Mouse (Mus musculus): ENCODE measurements around the gene Cmya5.
"Not testable (repeated sequence)": the region's sequence is repeated elsewhere in the genome, so short reads cannot be mapped to it uniquely, and the experiment has no call there.

Cmya5 gene

GRCm38 (mm10) chr13:93117241-93117640 lies 27.3 kb downstream of the Cmya5 start:
- DNase-seq (ENCODE audit: low read depth), result no peak

- no peak for DNase-seq (ENCODE audit: low read depth)
Measured at GRCm38 (mm10) chr13:93102340-93103090, 42.0 kb downstream of the Cmya5 start.

GRCm38 (mm10) chr13:93098596-93098995 lies 45.9 kb downstream of the Cmya5 start:
- DNase-seq (ENCODE audit: low read depth), result no peak

- DNase-seq (ENCODE audit: low read depth), result no peak
Measured at GRCm38 (mm10) chr13:93096643-93097042, 47.9 kb downstream of the Cmya5 start.

- no peak for DNase-seq (ENCODE audit: low read depth)
Measured at GRCm38 (mm10) chr13:93095097-93095791, 49.3 kb downstream of the Cmya5 start.

- no peak for DNase-seq (ENCODE audit: low read depth)
Measured at GRCm38 (mm10) chr13:93094204-93094935, 50.2 kb downstream of the Cmya5 start.

- DNase-seq (ENCODE audit: low read depth), result no peak
Measured at GRCm38 (mm10) chr13:93093697-93094096, 50.8 kb downstream of the Cmya5 start.

- DNase-seq (ENCODE audit: low read depth), result no peak
Measured at GRCm38 (mm10) chr13:93092916-93093429, 51.6 kb downstream of the Cmya5 start.

DNA sequence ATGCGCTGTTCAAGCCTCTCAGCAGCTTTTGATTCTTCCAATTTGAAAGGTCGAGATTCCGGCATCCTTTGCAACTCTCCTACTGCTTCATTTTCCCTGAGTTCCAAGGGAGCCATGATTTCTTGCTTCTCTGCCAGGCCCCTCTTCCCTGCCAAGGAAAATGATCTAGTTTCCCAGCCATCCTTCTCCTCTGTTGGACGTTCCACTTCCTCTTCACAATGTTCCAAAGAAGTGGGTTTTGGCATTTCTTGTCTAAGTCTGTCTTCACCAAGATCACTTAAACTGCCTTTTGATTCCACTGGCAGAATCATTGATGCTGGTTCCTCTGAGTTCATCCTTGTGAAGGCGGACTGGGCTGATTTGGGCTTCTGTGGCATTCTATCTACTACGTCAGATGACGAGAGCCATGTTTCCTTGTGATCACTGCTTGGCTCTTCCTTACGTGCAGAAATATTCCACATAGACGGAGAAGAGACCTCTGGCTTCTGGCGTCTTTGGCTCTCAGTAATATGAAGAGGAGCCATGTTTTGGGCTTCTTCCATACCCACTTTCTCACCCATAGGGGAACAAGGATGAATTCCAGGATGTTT lies 52.6 kb downstream of the Cmya5 start:
- no peak for DNase-seq (ENCODE audit: low read depth)

DNA sequence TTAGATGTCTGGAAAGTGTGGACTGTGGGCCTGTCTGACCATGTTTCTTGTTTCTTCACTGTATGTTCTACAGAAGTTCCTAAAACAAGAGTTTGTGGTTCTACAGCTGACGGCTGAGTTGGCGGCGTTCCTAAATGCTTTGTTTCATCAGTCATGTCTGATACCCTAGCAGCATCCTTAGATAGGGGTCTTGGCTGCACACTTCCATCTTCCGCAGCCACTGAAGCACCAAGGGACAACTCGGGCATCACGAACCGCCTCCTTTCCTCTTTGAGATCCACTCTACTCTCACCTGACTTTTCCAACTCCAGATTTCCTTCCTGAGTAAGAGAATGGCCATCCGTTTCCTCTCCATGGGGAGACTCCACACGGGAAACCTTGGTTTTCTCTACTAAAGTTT lies 53.3 kb downstream of the Cmya5 start:
- DNase-seq (ENCODE audit: low read depth), result no peak

- no peak for DNase-seq (ENCODE audit: low read depth)
Measured at GRCm38 (mm10) chr13:93089481-93089880, 55.0 kb downstream of the Cmya5 start.

DNA sequence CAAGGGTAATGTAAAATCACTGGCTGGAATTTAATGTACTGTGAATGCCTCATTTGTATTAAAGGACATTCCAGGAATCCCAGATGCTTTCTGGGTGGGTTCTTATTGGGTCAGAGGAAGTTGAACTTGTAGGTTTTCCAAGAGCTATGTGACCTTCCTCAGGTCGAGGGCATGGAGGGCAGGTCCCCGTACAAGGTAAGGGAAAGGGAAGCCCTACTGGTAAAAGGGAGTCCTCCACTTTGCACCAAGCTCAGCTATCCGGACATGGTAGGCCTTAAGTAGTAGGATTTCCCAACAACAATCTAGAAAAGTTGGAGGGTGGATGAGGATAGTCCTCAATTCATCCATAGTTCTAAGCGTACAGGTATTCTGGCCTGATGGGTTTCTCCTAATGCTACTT lies 58.8 kb downstream of the Cmya5 start:
- no peak for DNase-seq (ENCODE audit: low read depth)

DNA sequence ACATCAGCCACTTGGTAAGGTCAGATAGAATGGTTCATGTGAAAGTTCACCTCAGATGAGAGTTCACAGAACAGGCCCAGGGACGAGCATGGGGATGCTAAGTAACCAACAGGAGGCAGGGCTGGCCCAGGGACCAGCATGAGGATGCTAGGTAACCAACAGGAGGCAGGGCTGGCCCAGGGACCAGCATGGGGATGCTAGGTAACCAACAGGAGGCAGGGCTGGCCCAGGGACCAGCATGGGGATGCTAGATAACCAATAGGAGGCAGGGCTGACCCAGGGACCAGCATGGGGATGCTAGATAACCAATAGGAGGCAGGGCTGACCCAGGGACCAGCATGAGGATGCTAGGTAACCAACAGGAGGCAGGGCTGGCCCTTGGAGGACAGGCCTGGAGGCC lies 62.2 kb downstream of the Cmya5 start:
- DNase-seq (ENCODE audit: low read depth), result not testable (repeated sequence)

DNA sequence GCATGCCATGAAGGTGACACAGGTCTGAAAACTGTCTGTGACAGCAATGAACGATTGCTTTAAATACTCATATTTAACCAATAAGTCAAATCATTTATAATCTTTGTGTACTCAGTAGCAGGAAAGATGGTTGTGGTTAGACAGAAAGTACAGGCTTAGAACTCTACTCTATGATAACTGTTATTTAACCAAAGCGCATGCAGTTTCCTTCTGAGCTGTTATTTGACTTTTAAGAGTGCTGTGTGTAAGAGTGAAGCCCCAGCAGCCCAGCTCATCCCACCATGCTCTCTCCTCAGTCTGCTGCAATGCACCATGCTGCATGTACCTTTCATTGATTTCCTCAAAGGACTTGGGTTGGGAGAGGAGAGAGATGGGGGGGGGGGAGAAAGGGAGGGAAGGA lies 63.7 kb downstream of the Cmya5 start:
- no peak for DNase-seq (ENCODE audit: low read depth)

DNA sequence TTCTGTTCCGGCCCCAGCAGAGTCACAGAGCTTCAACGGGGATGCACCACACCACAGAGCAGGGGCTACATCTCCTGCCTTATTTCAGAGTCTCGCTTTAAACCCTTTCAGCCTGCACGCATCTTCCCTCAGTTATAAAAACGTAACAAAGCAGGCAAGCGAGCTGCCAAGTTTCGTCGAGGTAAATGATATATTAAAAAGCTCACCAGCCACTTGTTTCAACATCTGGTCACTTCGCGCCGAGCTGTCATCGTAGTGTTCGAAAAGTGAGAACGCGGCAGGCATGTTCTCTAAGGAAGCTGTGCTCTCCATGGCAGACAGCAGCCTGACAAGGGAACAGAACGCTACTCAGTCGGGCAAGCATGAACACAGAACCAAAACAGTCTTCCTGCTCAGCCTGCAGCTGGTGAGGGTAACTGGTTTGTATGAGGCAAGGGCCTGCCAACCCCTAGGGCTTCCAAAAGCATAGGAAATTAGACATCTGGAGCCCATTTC lies 70.3 kb downstream of the Cmya5 start:
- no peak for DNase-seq (ENCODE audit: low read depth)

DNA sequence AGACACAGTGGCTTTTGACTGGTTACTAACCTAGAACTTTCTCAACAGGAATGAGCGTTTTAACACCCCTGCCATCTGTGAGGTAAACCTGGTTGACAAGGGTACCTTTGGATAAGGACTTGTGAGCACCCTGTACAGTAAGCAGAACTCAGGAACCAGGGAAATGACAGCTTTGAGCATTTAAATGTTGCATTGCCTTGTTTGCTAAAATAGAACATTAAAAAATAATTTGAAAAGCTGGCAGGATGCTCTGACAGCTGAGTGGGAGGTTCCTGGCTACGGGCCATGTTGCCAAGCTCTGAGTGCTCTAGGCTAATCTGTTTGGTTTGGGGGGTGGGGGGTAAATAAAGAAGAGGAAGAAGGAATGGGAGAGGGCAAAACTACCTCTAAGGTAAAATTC lies 70.9 kb downstream of the Cmya5 start:
- no peak for DNase-seq (ENCODE audit: low read depth)

GRCm38 (mm10) chr13:93072871-93073411 lies 71.6 kb downstream of the Cmya5 start:
- DNase-seq (ENCODE audit: low read depth), result no peak

- no peak for DNase-seq (ENCODE audit: low read depth)
Measured at GRCm38 (mm10) chr13:93070406-93070805, 74.1 kb downstream of the Cmya5 start.

GRCm38 (mm10) chr13:93069481-93069880 lies 75.0 kb downstream of the Cmya5 start:
- no peak for DNase-seq (ENCODE audit: low read depth)

GRCm38 (mm10) chr13:93068353-93068752 lies 76.2 kb downstream of the Cmya5 start:
- no peak for DNase-seq (ENCODE audit: low read depth)

GRCm38 (mm10) chr13:93062860-93063636 lies 81.5 kb downstream of the Cmya5 start:
- peak; percentile 42 for DNase-seq (ENCODE audit: low read depth)

All from fibroblast of lung, adult 2 months (primary cell).